Mouse (Mus musculus) E14TG2a.4 (cell line): ENCODE measurements around the gene Sirt2.

Experiments
- H3K27me3 ChIP-seq: 2 replicates; pipeline ENCODE4 v1.6.1; 2014; ENCODE audit warnings: low read length, control low read depth; ENCODE audit not compliant: insufficient read depth
- H3K36me3 ChIP-seq: 2 replicates; pipeline ENCODE4 v1.6.1; 2014; ENCODE audit warnings: low read length, control low read depth; ENCODE audit not compliant: insufficient read depth
- H3K4me1 ChIP-seq: replicated peaks from 2 replicates; pipeline ENCODE4 v1.6.1; 2014; ENCODE audit warnings: low read depth, low read length, control low read depth
- H3K4me3 ChIP-seq: replicated peaks from 2 replicates; pipeline ENCODE4 v1.5.1; 2014; ENCODE audit warnings: mild to moderate bottlenecking, low read length
- H3K9me3 ChIP-seq: 2 replicates; pipeline ENCODE4 v1.6.1; 2014; ENCODE audit warnings: low read length, control low read depth
- CTCF ChIP-seq: conservative IDR thresholded peaks from 2 replicates; pipeline ENCODE4 v1.5.1; 2014; ENCODE audit warnings: low read length
- NANOG ChIP-seq: IDR thresholded peaks from 2 replicates; pipeline ENCODE4 v1.6.1; 2014; ENCODE audit warnings: borderline replicate concordance, low read length, mixed read lengths
- POU5F1 ChIP-seq: IDR thresholded peaks from 2 replicates; pipeline ENCODE4 v1.6.1; 2014; ENCODE audit warnings: low read length, borderline replicate concordance

Gene Sirt2

GRCm38 (mm10) chr7:28824941-28825685 lies 58.6 kb downstream of the Sirt2 start, which contains the start of gene Ech1:
Ech1 (plus strand) TSS chr7:28825217.
- no peak for TF ChIP-seq POU5F1
- no peak for TF ChIP-seq NANOG
- TF ChIP-seq CTCF: no peak
- Histone ChIP-seq H3K36me3 (peaks cover 60% of the 10 kb centered on the region), H3K9me3 (peaks cover 5% of the 10 kb centered on the region), H3K4me3 (peak within 1 kb of the TSS; percentile 76), H3K27me3 (no peaks in the 10 kb centered on the region), H3K4me1 (peaks cover 61% of the 10 kb centered on the region)

GRCm38 (mm10) chr7:28825686-28826401 lies 59.3 kb downstream of the Sirt2 start:
- peaks cover 60% of the 10 kb centered on the region for H3K36me3 ChIP-seq
- H3K4me1 ChIP-seq: peaks cover 60% of the 10 kb centered on the region
- TF ChIP-seq CTCF: 0 out of 2 replicates have a peak, but pooled peaks have one; percentile 11
- TF ChIP-seq NANOG: no peak
- peaks cover 5% of the 10 kb centered on the region for H3K9me3 ChIP-seq
- peak overlapping the region; percentile 76 for H3K4me3 ChIP-seq
- H3K27me3 ChIP-seq: no peaks in the 10 kb centered on the region

GRCm38 (mm10) chr7:28826402-28826772 lies 59.9 kb downstream of the Sirt2 start:
- TF ChIP-seq NANOG (no peak), CTCF (no peak), POU5F1 (no peak)
- peaks cover 60% of the 10 kb centered on the region for H3K36me3 ChIP-seq
- H3K4me1 ChIP-seq: peaks cover 60% of the 10 kb centered on the region
- H3K27me3 ChIP-seq: no peaks in the 10 kb centered on the region
- H3K4me3 ChIP-seq: peak overlapping the region; percentile 76
- H3K9me3 ChIP-seq: peaks cover 5% of the 10 kb centered on the region

DNA sequence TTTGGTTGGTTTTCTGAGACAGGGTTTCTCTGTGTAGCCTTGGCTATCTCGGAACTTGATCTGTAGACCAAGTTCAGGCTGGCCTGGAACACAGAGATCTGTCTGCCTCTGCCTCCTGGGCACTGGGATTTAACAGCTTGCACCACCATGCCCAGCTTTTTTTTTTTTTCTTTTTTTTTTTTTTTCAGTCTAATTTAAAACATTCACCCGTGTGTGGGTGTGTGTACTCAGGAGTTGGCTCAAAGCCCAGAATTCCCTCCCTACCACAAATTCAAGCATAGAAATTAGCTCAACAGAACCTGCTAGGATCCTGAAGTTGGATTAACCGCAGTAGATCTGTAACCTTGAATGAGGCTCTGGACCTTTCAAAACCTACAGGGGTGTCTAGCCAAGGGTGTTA lies 60.8 kb downstream of the Sirt2 start:
- peaks cover 59% of the 10 kb centered on the region for H3K36me3 ChIP-seq
- peaks cover 60% of the 10 kb centered on the region for H3K4me1 ChIP-seq
- no peak overlapping the region for H3K4me3 ChIP-seq
- TF ChIP-seq NANOG (no peak), CTCF (no peak), POU5F1 (no peak)
- H3K9me3 ChIP-seq: peaks cover 5% of the 10 kb centered on the region
- no peaks in the 10 kb centered on the region for H3K27me3 ChIP-seq

DNA sequence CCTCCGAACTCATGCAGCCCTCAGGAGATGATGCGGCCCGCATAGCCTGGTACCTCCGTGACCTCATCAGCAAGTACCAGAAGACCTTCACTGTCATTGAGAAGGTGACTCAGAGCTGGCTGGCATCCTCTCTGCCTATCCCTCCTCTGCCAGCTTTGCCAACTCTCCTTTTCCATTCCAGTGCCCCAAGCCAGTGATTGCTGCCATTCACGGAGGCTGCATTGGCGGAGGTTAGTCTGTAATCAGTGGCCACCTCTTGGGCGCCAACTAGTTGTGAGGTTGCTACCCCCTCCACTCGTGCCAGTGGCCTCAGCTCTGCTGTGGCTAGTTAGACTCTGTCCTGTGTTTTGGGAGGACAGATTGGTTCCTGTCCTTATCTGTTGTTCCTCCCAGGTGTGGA lies 63.3 kb downstream of the Sirt2 start:
- peaks cover 41% of the 10 kb centered on the region for H3K4me1 ChIP-seq
- peaks cover 5% of the 10 kb centered on the region for H3K9me3 ChIP-seq
- peaks cover 48% of the 10 kb centered on the region for H3K36me3 ChIP-seq
- 0 out of 2 replicates have a peak, but pooled peaks cover 5% of the 10 kb centered on the region for H3K27me3 ChIP-seq
- no peak overlapping the region for H3K4me3 ChIP-seq
- TF ChIP-seq CTCF: no peak
- no peak for TF ChIP-seq POU5F1
- TF ChIP-seq NANOG: no peak

- peak overlapping the region; percentile 58 for H3K4me3 ChIP-seq
- TF ChIP-seq CTCF (no peak), POU5F1 (no peak), NANOG (no peak)
- H3K36me3 ChIP-seq: peaks cover 48% of the 10 kb centered on the region
- H3K9me3 ChIP-seq: peaks cover 5% of the 10 kb centered on the region
- 0 out of 2 replicates have a peak, but pooled peaks cover 5% of the 10 kb centered on the region for H3K27me3 ChIP-seq
- peaks cover 37% of the 10 kb centered on the region for H3K4me1 ChIP-seq
Observed at GRCm38 (mm10) chr7:28830981-28831380, 64.4 kb downstream of the Sirt2 start.

DNA sequence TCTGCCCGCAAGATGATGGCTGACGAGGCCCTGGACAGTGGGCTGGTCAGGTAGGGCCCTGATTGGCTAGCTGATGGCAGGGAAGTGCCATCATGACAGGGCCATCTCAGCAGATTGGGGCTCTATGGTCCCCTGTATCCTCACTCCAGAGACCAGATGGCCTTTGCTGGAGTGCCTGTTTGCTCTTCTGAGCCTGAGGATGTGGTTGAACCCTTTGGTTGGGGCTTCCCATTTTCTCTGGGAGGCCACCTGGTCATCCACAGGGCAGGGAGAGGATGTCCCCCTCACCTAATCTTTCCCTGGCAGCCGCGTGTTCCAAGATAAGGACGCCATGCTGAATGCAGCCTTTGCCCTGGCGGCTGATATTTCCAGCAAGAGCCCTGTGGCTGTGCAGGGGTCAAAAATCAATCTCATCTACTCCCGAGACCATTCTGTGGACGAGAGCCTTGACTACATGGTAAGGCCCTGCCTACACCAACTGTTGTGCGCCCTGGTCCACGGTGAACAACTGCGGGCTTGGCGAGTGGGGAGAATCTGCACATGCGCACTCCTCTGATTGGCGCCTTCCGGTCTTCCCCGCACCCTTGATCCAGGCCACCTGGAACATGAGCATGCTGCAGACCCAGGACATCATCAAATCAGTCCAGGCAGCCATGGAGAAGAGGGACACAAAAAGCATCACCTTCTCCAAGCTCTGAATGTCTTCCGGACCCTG lies 65.0 kb downstream of the Sirt2 start:
- peaks cover 5% of the 10 kb centered on the region for H3K9me3 ChIP-seq

GRCm38 (mm10) chr7:28832137-28832536 lies 65.6 kb downstream of the Sirt2 start:
- peak overlapping the region; percentile 58; the same call in 1 of the 2 replicates for H3K4me3 ChIP-seq
- TF ChIP-seq NANOG (no peak), CTCF (no peak)
- peaks cover 44% of the 10 kb centered on the region for H3K36me3 ChIP-seq
- H3K9me3 ChIP-seq: peaks cover 5% of the 10 kb centered on the region
- peaks cover 30% of the 10 kb centered on the region for H3K4me1 ChIP-seq
- 0 out of 2 replicates have a peak, but pooled peaks cover 5% of the 10 kb centered on the region for H3K27me3 ChIP-seq

More for the DNA sequence above, 65.0 kb downstream of the Sirt2 start:
- H3K36me3 ChIP-seq: peaks cover 44% of the 10 kb centered on the region
- H3K4me3 ChIP-seq: peak overlapping the region; percentile 58
- TF ChIP-seq NANOG: no peak
- no peak for TF ChIP-seq POU5F1
- no peak for TF ChIP-seq CTCF
- peaks cover 31% of the 10 kb centered on the region for H3K4me1 ChIP-seq
- H3K27me3 ChIP-seq: 0 out of 2 replicates have a peak, but pooled peaks cover 5% of the 10 kb centered on the region
